Mouse (Mus musculus) urinary bladder, postnatal 14 days (tissue): ENCODE data around the gene Rbm8a.

Experiments
- DNase-seq: peaks from one replicate; pipeline ENCODE4 v3.0.0; 2021; ENCODE audit warnings: low spot score

The Rbm8a gene

DNA sequence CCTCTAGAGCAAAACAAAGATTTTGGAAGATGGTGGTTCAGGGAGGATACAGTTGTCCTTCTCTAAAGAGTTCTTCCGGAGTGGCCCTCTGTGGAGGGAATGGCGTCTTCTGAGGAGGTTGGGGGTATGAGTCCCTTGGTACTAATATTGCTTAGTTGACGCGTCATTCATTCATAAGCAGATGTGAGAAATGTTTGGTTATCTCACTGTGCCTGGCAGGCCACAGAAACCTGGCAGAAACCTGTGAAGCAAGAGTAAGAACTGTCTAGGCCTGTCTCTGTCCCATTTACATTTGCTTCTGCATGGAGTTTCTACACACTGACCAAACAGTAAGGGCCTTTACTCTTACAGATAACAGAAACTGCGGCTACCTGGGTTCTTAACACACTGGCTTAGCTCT, 41.8 kb downstream of the Rbm8a start:
- no peak for DNase-seq

DNA sequence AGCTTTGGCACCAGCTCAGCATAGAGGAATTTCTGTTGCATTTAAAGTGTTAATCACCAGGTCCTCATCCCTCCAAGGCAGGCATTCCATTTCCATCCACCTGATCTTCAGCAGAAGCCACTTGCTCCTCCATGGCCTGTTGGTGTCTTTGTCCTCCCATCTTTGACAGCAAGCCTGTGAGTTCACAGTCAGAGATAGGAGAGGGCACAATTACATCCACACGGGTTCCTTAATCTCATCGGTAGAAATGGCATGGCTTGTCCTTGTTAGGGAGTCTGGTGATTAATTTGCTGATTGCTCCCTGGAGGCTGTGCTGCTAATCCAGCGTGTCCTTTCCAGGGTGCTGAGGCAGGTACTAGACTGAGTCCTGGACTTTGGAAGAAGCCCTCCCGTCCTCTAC, 43.8 kb downstream of the Rbm8a start:
- DNase-seq: no peak

DNA sequence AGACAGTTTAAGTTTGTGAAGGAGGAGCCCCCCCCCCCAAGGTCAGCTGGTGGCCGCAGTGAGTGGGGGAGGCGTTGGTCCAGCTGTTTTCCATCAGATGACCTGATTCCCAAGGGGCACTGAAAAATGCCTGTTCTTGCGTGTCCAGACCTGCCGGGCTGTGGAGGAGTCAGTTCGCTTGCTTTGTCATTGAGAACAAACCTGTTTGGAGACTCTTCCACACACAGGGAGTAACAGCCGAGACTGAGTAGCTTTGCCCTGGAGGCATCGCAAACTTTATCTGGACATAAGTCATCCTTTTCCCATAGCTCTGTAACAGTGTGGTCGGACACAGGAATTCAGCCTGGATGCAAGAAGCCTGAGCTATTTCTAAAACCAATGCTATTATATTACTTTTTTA, 44.7 kb downstream of the Rbm8a start:
- peak; percentile 67 for DNase-seq

DNA sequence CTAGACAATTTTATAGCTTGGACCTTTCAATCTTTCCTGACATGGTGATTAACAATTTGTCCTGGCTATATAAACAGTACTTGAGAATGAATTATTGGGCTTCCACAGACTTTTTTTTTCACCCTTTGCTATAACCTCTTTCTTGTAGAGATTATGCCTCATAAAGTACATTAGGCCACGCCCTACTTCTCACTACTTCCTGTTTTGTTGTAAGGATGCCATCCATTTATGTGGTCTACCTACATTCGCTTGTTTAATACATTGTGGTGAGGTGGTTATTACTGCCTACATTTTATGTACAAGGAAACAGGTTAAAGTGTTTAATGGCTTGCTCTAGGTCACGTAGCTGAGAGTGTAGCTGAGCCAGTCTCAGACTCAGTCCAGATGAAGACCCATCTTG, 45.4 kb downstream of the Rbm8a start:
- DNase-seq: no peak

DNA sequence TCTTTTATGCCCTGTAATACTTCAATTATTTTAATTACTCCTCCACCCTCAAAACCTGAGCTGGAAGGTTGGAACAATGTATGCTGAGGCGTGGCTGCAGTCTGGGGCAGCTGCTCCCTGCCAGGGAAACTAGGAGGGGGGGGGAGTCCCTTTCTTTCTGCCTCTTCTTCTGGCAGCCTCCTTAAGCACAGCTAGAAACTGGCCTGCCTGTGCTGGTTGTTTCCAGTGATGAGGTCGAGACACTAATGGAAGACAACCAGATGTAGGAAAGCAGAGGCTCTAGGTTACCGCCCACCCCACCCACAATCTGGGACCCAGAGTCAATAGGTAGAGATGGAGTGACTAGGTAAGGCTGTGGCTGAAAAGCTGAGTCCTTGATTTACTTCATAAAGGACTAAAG, 46.0 kb downstream of the Rbm8a start:
- no peak for DNase-seq

DNA sequence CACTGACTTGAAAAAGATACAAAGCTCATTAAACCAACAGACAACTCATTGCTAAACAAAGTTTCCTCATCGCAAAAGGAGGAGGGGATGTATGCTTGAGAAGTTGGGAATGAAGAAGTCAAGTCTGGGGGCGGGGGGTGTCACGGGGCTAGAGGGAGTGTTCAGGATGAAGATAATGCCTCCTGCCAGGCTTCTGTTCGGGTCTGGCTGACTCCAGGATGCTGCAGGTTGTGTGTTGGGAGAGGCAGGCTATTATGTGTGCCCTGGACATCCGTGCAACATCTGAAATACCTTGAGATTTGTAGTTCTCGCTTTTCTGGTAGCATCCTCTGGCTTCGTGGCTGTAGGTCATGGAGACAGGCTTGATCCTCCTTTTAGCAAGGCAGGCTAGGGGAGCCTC, 48.7 kb downstream of the Rbm8a start:
- no peak for DNase-seq

DNA sequence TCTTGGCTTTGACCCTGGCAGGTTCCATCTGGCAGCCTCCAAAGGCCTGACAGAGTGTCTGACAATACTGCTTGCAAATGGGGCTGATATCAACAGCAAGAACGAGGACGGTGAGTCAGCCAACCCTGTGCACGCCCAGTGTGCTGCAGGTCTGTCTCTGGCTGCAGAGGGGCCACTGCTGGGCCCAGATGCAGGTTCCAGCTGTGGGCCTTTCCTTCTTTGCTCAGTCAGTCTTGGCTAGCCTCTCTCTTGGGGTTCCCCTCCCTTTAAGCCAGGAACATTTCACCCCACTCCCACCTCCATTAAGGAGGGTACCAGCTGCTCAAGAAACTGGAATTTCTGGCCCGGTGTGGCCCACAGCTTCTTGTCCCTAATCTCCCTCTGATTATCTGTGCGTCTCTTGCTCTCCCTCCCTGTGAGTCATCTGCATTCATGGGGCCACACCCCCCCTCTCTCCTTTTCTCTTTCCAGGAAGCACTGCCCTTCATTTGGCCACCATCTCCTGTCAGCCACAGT, 49.5 kb downstream of the Rbm8a start:
- peak; percentile 70 for DNase-seq

DNA sequence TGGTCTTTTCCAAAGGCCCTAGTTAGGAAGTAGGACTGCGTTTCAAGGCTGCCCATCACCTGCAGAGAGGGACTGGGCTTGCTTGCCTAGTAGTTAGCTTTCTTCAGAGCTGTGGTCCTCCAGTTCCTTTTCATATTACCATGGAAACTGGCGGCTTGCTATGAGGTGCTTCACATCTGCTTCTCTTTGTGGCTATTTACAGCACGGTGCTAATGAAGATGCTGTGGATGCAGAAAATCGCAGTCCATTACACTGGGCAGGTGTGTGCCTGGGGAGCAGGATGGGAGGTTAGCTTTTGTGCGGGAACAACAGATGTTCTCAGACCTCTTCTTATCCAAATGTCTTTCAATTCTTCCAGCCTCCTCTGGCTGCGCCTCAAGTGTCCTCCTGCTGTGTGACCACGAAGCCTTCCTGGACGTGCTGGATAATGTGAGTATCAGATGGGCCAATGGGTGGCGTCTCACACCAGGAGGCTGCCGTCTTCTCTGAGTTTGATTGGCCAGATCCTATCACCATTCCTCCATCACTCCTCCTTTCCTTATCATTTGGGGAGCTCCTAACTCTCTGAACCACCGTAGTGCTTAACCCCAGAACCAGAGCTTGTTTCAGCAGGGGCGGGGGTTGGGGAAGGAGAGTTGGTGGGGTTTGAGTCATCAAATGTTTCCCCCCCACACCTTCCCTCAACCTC, 50.7 kb downstream of the Rbm8a start:
- no peak for DNase-seq
